Mouse (Mus musculus) embryonic facial prominence, embryonic 13.5 days (tissue): ENCODE results near the gene Prpf3. TPM values are rescaled to one million over a fixed set of nuclear protein-coding genes. Genes with fewer than 3 reads are reported as not detected.

ENCODE experiments used
- polyA plus RNA-seq: library from polyadenylated mRNA; unstranded; fragments of >200 nt; fragmentation: Nextera tagmentation; extraction: Ambion mirVana; gene quantifications from 2 replicates; pipeline ENCODE4 v1.2.1, GENCODE M21; 2015

The Prpf3 gene
- polyA plus RNA-seq, 1 experiment from 2014 or later = 52.6 TPM

Other genes with a start within 250 kb of the Prpf3 start
- 88.3 and 88.5 TPM in 2 replicates for gene Ensa, start 230.9 kb downstream of the Prpf3 start, polyA plus RNA-seq
- 45.4 and 47.7 TPM in 2 replicates for gene Mcl1, start 197.1 kb downstream of the Prpf3 start, polyA plus RNA-seq
- 1.7 and 1.9 TPM in 2 replicates for gene Adamtsl4, start 168.0 kb downstream of the Prpf3 start, polyA plus RNA-seq
- gene Ecm1, start 116.3 kb downstream of the Prpf3 start, polyA plus RNA-seq = 5.9 and 6.6 TPM in 2 replicates
- 47.3 and 47.9 TPM in 2 replicates for gene Tars2, start 95.7 kb downstream of the Prpf3 start, polyA plus RNA-seq
- gene Rprd2, start 37.0 kb downstream of the Prpf3 start, polyA plus RNA-seq = 25.4 and 28.3 TPM in 2 replicates
- 295 and 350 TPM in 2 replicates for gene Mrps21, start 15.6 kb upstream of the Prpf3 start, polyA plus RNA-seq
- gene Ciart, start 26.4 kb upstream of the Prpf3 start, polyA plus RNA-seq = 7.0 and 7.8 TPM in 2 replicates
- 17.9 and 18.6 TPM in 2 replicates for gene BC028528, start 36.1 kb upstream of the Prpf3 start, polyA plus RNA-seq
- 29.6 and 32.3 TPM in 2 replicates for gene Aph1a, start 38.1 kb upstream of the Prpf3 start, polyA plus RNA-seq
- gene Car14, start 48.8 kb upstream of the Prpf3 start, polyA plus RNA-seq = 14.5 and 16.6 TPM in 2 replicates
- 241 and 251 TPM in 2 replicates for gene Anp32e, start 73.4 kb upstream of the Prpf3 start, polyA plus RNA-seq
- gene Plekho1, start 140.1 kb upstream of the Prpf3 start, polyA plus RNA-seq = 41.2 and 47.7 TPM in 2 replicates
- 41.1 and 55.4 TPM in 2 replicates for gene Vps45, start 202.6 kb upstream of the Prpf3 start, polyA plus RNA-seq
- 20.8 and 23.8 TPM in 2 replicates for gene Otud7b, start 248.6 kb upstream of the Prpf3 start, polyA plus RNA-seq